Mouse (Mus musculus) mammary gland, adult 2 months (tissue): Measurements from ENCODE around the gene Ptpn23. TPM values are rescaled to one million over a fixed set of nuclear protein-coding genes. Genes with fewer than 3 reads are reported as not detected.

Source experiments
- polyA plus RNA-seq: library from polyadenylated mRNA; depleted of rRNA; stranded (reverse); fragments of >200 nt; gene quantifications from 2 replicates; pipeline ENCODE4 v1.2.3, GENCODE M21; 2012; ENCODE audit warnings: low replicate concordance; rRNA removed

Ptpn23 gene
- polyA plus RNA-seq, result 20.2 and 38.0 TPM in 2 replicates

DNA sequence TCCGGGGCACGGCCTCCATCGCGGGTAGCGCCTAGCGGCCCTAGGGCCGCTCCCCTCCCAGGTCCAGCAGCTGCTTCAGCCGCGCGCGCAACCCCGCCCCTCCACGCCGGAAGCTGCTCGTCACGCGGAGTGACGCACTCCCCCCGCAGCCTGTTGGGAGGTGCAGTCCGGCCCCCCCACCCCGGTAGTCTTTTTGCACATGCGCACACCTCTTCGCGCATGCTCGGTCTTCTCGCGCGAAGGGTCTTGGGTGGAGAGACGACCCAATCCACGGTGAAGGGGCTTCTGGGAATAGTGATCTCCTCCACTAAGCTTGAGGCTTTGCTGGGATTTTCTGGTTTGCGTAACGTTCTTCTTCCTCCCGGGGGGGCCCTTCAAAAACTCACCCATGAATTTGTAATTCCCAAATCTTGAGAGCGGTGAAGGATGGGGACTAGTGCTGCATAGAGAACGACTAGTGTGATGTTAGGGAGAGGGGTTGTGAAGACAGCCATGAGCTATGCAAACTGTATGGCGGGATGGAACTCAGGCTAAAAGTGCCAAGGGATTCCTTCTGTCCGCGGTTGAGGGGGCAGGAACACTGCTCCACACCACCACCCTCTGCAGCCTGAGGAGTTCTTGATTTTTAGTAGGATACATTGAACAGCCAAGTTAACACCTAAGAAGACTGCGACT is at the start of gene Ptpn23:
Ptpn23 (minus strand) TSS at position 115 of the 675 bp plus-strand sequence.

DNA sequence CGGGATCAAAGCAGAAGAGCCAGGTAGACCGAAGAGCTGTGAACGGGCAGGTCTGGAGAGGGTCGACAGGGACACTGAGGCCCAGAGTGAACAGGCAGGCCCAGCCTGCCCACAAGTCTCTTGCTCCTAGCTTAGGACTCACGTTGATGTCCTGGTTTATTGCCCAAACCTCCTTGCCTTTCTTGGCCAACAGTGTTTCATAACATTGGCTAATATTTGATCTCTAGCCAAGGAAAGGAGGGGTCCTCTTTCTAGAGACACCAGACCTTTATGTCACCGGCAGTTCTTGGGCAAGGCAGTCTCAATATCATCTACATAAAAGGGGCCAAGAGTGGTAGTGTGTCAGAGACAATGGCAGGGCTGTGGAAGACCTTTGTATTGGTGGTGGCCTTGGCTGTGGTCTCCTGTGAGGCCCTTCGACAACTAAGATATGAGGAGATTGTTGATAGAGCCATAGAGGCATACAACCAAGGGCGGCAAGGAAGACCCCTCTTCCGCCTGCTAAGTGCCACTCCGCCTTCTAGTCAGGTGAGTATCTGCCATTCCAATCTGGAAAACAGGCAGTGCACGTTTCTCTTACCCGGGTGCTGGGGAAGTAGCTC is 11.6 kb upstream of the Ptpn23 start, which contains the start of gene Ngp:
Ngp (plus strand) TSS at position 237 of the 602 bp plus-strand sequence.

Other genes starting within 250 kb of the Ptpn23 start
- 1.1 and 1.2 TPM in 2 replicates for gene Cspg5, start 164.4 kb downstream of the Ptpn23 start, polyA plus RNA-seq
- gene Elp6, start 103.0 kb downstream of the Ptpn23 start, polyA plus RNA-seq, result 8.9 and 10.9 TPM in 2 replicates
- 29.8 and 47.6 TPM in 2 replicates for gene Scap, start 74.9 kb downstream of the Ptpn23 start, polyA plus RNA-seq
- gene Ngp, start 11.5 kb upstream of the Ptpn23 start, polyA plus RNA-seq, result 2.5 and 5.8 TPM in 2 replicates
- 18.8 and 23.4 TPM in 2 replicates for gene Klhl18, start 68.5 kb upstream of the Ptpn23 start, polyA plus RNA-seq
- gene Kif9, start 68.7 kb upstream of the Ptpn23 start, polyA plus RNA-seq, result 0.57 and 1.3 TPM in 2 replicates
- gene Setd2, start 124.4 kb upstream of the Ptpn23 start, polyA plus RNA-seq, result 39.5 and 44.6 TPM in 2 replicates
- 11.2 and 11.4 TPM in 2 replicates for gene Nradd, start 216.2 kb upstream of the Ptpn23 start, polyA plus RNA-seq
- gene Nbeal2, start 245.9 kb upstream of the Ptpn23 start, polyA plus RNA-seq, result 43.4 and 66.9 TPM in 2 replicates
- gene Ccdc12, start 248.3 kb upstream of the Ptpn23 start, polyA plus RNA-seq, result 70.4 and 96.1 TPM in 2 replicates